Mouse (Mus musculus): ENCODE data around the gene Khdrbs1.

The Khdrbs1 gene

DNA sequence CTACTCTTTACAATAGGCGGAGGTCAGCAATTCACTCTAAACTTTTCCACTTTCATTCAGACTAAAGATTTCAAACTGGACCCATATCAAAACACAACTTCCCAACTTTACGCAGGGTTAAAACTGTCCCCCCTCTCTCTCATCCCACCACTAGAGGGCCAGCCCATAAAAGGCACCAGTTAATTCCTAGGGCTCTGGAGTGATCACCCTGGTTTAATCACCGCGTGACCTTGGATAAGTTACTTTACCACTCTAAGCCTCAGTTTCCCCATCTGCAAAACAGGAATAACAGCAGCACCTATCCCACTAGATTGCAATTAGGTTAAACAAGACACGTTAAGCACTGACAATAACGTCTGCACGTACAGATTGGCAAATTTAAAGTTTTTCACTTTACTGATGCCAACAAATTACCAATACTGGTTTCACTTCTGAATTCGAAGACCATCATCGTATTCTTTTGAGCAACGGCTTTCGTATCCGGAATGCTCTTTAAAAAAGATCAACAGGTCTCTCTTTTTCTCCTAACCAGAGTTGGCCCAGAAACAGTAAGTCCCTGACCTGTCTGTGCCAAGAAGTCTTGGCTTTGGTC lies 70.5 kb downstream of the Khdrbs1 start:
- DNase-seq: peak; percentile 72 to 77

DNA sequence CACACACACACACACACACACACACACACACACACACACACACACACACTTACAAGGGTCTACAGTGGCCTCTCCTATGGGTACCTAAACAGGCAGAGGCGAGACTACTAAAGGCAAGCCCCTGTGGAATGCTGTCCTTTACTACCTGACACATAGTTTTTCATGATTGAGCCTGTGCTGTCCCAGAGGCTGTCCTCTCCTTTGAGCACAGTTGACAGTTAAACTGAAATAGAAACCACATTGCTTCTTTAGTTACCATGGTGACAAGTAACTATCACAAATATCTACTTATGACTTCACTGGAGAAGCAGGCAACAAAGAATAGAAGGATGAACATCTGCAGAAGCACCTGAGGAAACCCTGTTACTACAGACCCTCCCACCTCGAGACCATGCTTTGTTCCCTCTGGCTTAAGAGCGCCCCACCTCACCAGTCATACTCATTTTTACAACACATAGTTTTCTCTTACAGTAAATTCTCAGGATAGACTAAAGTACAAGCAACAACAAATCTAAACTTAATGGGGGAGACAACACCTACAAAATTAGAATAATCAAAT lies 79.8 kb downstream of the Khdrbs1 start:
- no peak for DNase-seq

DNA sequence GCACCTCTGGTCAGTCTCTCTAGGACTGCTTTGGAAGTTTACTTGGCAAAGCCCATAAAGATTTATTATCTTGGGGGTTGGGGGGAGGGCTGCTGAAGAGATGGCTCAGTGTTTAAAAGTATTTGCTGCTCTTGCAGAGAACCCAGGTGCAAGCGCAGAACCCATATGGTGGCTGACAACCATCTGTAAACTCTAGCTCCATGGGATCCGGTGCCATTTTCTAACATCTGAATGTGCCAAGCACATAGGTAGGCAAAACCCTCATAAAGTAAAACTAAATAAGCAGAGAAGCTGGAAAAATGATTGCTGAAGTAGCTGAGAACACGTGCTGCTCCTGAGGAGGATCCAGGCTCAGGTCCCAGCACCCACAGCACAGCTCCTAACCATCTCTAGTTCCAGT lies 80.5 kb downstream of the Khdrbs1 start:
- no peak for DNase-seq

DNA sequence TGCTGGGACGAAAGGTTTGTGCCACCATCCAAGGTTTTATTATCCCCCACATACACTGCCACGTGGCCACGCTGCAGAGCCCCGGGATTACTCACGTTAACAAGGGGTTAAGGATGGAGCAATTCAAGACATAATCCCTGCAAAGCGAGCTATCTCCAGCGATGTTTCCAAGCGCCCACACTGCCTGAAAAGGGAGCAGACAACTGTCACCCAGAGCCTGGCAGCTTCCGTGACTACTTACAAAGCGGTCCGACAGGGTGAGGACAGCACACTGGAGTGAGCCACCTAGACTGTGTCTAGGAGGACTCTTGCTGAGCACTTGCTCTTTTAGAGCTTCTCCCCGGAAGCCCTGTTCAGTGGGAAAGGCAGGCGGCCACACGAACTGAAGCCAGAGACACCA lies 87.3 kb downstream of the Khdrbs1 start:
- DNase-seq: no peak

All from kidney, postnatal 25 days (tissue).